Mouse (Mus musculus): ENCODE data around the gene Teddm2. TPM values are rescaled to one million over a fixed set of nuclear protein-coding genes. Genes with fewer than 3 reads are reported as not detected.

Teddm2 gene
- polyA plus RNA-seq, 1 experiment from 2014 or later = 1.1 TPM

DNA sequence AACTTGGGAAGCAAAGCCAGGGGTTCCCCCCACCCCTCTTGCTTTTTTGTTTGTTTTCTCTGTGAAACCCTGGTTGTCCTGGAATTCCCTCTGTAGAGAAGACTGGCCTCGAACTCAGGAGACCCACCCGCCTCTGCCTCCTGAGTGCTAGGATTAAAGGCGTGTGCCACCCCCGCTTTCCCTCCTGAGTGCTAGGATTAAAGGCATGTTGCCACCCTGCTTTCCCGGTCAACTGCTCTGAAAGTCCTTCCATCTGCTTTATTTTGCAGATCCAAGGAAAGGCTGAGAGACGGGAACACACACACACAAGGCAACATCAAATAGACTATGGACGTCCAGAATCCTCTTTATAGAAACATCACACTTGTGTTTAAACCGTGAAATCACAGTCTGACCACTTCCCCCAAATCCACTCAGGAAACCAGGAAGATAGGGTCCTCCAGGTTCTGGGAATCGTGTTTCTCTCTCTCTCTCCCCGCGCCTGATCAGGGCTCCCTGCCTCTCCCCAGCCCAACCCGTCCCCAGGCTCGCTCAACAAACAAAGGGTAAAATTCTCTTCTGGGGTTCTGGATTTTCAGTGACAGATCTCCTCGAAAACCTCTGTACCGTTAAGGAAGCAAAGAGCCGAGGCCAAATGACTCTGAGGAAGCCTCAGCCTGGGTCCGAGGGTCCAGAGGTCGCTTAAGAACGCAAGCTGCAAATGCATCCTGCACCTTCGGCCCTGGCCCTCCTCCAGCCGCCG is 868 bp downstream of the Teddm2 start:
- DNase-seq (ENCODE audit: low spot score) = no peak
- WGBS = 17% methylated on average over 22 of the region's 22 CpGs

DNA sequence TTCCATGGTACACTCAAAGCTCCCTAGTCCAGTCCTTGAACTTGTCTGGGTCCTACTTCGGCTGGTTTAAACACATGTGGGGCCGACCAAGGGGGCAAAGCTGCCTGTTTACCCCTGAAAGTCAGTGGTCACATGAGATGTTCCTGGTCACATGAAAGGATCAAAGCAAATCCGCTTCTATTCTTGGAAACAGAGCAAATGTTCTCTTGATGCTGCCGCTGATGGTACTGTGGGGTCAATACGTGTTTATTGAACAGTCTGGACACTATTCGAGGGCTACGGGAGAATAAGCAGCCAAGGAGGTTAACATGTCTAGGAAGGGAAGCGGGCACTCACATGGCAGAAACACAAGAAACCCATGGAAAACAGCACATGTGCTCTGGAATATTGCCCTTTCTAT is 2.8 kb downstream of the Teddm2 start:
- Histone ChIP-seq H3K4me2 (ENCODE audit: low read length) (no peak overlapping the region), H3K36me3 (ENCODE audit: control insufficient read depth, insufficient read depth, low read length) (no peaks in the 10 kb centered on the region), H3K9me3 (replicated peaks; ENCODE audit: control insufficient read depth, low read length) (no peaks in the 10 kb centered on the region), H3K27ac (ENCODE audit: low read depth, low read length) (no peak overlapping the region), H3K4me3 (ENCODE audit: low read depth, low read length) (no peak overlapping the region), H3K4me1 (ENCODE audit: control insufficient read depth, insufficient read depth, low read length) (peaks cover 8% of the 10 kb centered on the region; the same call in 1 of the 2 replicates), H3K27me3 (replicated peaks; ENCODE audit: control insufficient read depth, insufficient read depth, low read length) (no peaks in the 10 kb centered on the region), H3K9ac (ENCODE audit: low read length) (no peak overlapping the region)
- DNase-seq (ENCODE audit: low spot score) (no peak), ATAC-seq (no peak)
- WGBS = 88% methylated on average over 8 of the region's 8 CpGs

More for the DNA sequence above, 868 bp downstream of the Teddm2 start:
- Histone ChIP-seq H3K4me1 (ENCODE audit: control insufficient read depth, insufficient read depth, low read length) (peaks cover 17% of the 10 kb centered on the region), H3K9me3 (replicated peaks; ENCODE audit: control insufficient read depth, low read length) (no peaks in the 10 kb centered on the region), H3K9ac (ENCODE audit: low read length) (peak overlapping the region; percentile 92), H3K4me2 (ENCODE audit: low read length) (peak overlapping the region; percentile 59), H3K4me3 (ENCODE audit: low read depth, low read length) (peak overlapping the region; percentile 75), H3K27me3 (replicated peaks; ENCODE audit: control insufficient read depth, insufficient read depth, low read length) (no peaks in the 10 kb centered on the region), H3K27ac (ENCODE audit: low read depth, low read length) (peak overlapping the region; percentile 96), H3K36me3 (ENCODE audit: control insufficient read depth, insufficient read depth, low read length) (peaks cover 14% of the 10 kb centered on the region)
- ATAC-seq = peak; percentile 57

- no peak overlapping the region for H3K4me3 ChIP-seq (ENCODE audit: low read depth, low read length)
- DNase-seq (ENCODE audit: low spot score) (peak; percentile 90), ATAC-seq (peak; percentile 6; the same call in 1 of the 2 replicates)
- no peak overlapping the region for H3K27ac ChIP-seq (ENCODE audit: low read depth, low read length)
- 35% methylated on average over 5 of the region's 5 CpGs for WGBS
- H3K9ac ChIP-seq (ENCODE audit: low read length) = no peak overlapping the region
- H3K27me3 ChIP-seq (replicated peaks; ENCODE audit: control insufficient read depth, insufficient read depth, low read length) = no peaks in the 10 kb centered on the region
- H3K4me2 ChIP-seq (ENCODE audit: low read length) = no peak overlapping the region
- H3K9me3 ChIP-seq (replicated peaks; ENCODE audit: control insufficient read depth, low read length) = no peaks in the 10 kb centered on the region
- H3K4me1 ChIP-seq (ENCODE audit: control insufficient read depth, insufficient read depth, low read length) = no peaks in the 10 kb centered on the region
- no peaks in the 10 kb centered on the region for H3K36me3 ChIP-seq (ENCODE audit: control insufficient read depth, insufficient read depth, low read length)
Observed at GRCm38 (mm10) chr1:153894979-153895378, 5.0 kb downstream of the Teddm2 start.

- Histone ChIP-seq H3K4me3 (ENCODE audit: low read depth, low read length) (no peak overlapping the region), H3K9ac (ENCODE audit: low read length) (no peak overlapping the region), H3K4me1 (ENCODE audit: control insufficient read depth, insufficient read depth, low read length) (no peaks in the 10 kb centered on the region), H3K36me3 (ENCODE audit: control insufficient read depth, insufficient read depth, low read length) (no peaks in the 10 kb centered on the region), H3K27ac (ENCODE audit: low read depth, low read length) (no peak overlapping the region), H3K4me2 (ENCODE audit: low read length) (no peak overlapping the region), H3K27me3 (replicated peaks; ENCODE audit: control insufficient read depth, insufficient read depth, low read length) (no peaks in the 10 kb centered on the region), H3K9me3 (replicated peaks; ENCODE audit: control insufficient read depth, low read length) (no peaks in the 10 kb centered on the region)
- peak; percentile 43 for DNase-seq (ENCODE audit: low spot score)
- 60% methylated on average over 8 of the region's 8 CpGs for WGBS
- ATAC-seq = no peak
Observed at GRCm38 (mm10) chr1:153894201-153894893, 5.7 kb downstream of the Teddm2 start.

DNA sequence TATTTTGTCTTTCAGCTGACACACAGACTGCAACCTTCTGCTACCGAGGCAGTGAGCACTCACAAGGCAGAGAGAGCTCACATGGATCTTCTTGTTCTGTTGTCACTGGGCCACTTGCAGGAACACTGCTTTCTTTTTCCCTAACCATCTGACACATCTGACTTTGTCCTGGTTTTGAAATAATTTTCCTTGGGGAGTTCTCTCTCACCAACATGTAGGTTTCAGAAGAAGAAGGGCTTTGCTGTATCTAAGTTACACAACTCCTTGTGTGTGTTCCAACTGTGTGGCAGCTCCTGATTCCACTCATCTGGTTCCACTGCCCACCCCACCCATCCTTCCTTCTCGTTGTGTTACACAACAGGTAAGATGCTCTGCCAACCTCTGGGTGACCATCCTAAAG is 6.3 kb downstream of the Teddm2 start:
- H3K4me2 ChIP-seq (ENCODE audit: low read length) = no peak overlapping the region
- WGBS = 69% methylated on average over 2 of the region's 2 CpGs
- no peak overlapping the region for H3K27ac ChIP-seq (ENCODE audit: low read depth, low read length)
- H3K36me3 ChIP-seq (ENCODE audit: control insufficient read depth, insufficient read depth, low read length) = no peaks in the 10 kb centered on the region
- DNase-seq (ENCODE audit: low spot score) (no peak), ATAC-seq (no peak)
- H3K27me3 ChIP-seq (replicated peaks; ENCODE audit: control insufficient read depth, insufficient read depth, low read length) = no peaks in the 10 kb centered on the region
- no peak overlapping the region for H3K4me3 ChIP-seq (ENCODE audit: low read depth, low read length)
- H3K4me1 ChIP-seq (ENCODE audit: control insufficient read depth, insufficient read depth, low read length) = no peaks in the 10 kb centered on the region
- H3K9me3 ChIP-seq (replicated peaks; ENCODE audit: control insufficient read depth, low read length) = no peaks in the 10 kb centered on the region
- H3K9ac ChIP-seq (ENCODE audit: low read length) = no peak overlapping the region

- Histone ChIP-seq H3K36me3 (ENCODE audit: control insufficient read depth, insufficient read depth, low read length) (no peaks in the 10 kb centered on the region), H3K4me1 (ENCODE audit: control insufficient read depth, insufficient read depth, low read length) (no peaks in the 10 kb centered on the region), H3K9me3 (replicated peaks; ENCODE audit: control insufficient read depth, low read length) (no peaks in the 10 kb centered on the region), H3K27me3 (replicated peaks; ENCODE audit: control insufficient read depth, insufficient read depth, low read length) (no peaks in the 10 kb centered on the region), H3K9ac (ENCODE audit: low read length) (no peak within 1 kb of the TSS), H3K4me3 (ENCODE audit: low read depth, low read length) (no peak within 1 kb of the TSS), H3K4me2 (ENCODE audit: low read length) (no peak within 1 kb of the TSS), H3K27ac (ENCODE audit: low read depth, low read length) (no peak within 1 kb of the TSS)
- ATAC-seq (no peak), DNase-seq (ENCODE audit: low spot score) (no peak)
- 71% methylated on average over 4 of the region's 4 CpGs for WGBS
Observed at GRCm38 (mm10) chr1:153891442-153891841, 8.6 kb downstream of the Teddm2 start, which contains the start of gene Teddm1a. TSS of gene Teddm1a (plus strand) at chr1:153891742.

DNA sequence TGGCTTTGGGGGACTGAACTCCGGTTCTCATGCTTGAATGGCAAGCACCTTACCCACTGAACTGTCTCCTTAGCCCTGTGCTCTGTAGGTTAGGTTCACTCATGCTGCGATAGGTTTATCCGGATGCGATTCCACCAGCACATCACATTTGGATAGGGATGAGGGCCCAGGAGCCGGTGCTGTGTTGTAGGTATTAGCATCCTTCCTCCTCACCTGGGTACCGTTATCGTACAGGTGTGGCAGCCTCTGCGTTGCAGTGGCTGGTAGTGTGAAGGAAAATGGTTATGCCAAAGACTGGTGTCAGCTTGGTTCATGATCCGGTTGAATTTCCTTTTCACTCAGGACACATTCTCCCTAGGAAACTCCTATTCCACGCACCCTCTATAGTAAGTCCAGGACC is 9.9 kb downstream of the Teddm2 start:
- ATAC-seq = no peak
- Histone ChIP-seq H3K36me3 (ENCODE audit: control insufficient read depth, insufficient read depth, low read length) (no peaks in the 10 kb centered on the region), H3K4me2 (ENCODE audit: low read length) (no peak overlapping the region), H3K4me3 (ENCODE audit: low read depth, low read length) (no peak overlapping the region), H3K9ac (ENCODE audit: low read length) (no peak overlapping the region), H3K27me3 (replicated peaks; ENCODE audit: control insufficient read depth, insufficient read depth, low read length) (no peaks in the 10 kb centered on the region), H3K27ac (ENCODE audit: low read depth, low read length) (no peak overlapping the region), H3K4me1 (ENCODE audit: control insufficient read depth, insufficient read depth, low read length) (no peaks in the 10 kb centered on the region), H3K9me3 (replicated peaks; ENCODE audit: control insufficient read depth, low read length) (no peaks in the 10 kb centered on the region)
- DNase-seq (ENCODE audit: low spot score) = no peak
- 96% methylated on average over 10 of the region's 10 CpGs for WGBS

DNA sequence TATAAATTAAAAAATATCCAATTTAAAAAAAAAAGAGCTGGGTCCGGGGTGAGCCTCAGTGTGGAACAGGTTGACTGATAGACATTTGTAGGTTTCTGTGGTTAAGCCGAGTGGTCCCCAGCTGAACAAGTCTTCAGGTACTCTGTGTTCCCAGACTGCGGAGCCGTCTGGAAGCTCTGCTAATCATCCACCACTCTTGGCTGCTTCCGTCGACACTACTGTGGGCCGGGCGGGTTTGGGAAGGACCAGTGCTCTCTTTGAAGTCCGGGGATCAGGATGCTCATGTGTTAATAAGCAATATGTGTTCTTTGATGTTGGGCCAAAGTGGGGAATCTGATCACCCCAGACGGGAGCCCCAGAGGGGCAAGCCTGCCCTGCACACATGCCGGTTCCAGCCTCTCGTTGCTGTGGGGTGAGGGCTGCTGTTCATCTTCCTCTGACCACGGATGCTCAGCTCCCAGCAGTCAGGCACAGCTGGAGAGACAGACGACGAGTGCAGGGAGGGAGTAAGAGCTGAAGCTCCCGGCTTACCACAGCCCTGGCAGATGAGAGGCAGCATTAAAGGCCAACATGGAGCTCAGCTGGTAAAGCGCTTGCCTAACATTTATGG is 13.9 kb downstream of the Teddm2 start:
- H3K27ac ChIP-seq (ENCODE audit: low read depth, low read length) = no peak overlapping the region
- 41% methylated on average over 17 of the region's 17 CpGs for WGBS
- H3K4me2 ChIP-seq (ENCODE audit: low read length) = no peak overlapping the region
- no peak overlapping the region for H3K9ac ChIP-seq (ENCODE audit: low read length)
- no peaks in the 10 kb centered on the region for H3K4me1 ChIP-seq (ENCODE audit: control insufficient read depth, insufficient read depth, low read length)
- no peaks in the 10 kb centered on the region for H3K36me3 ChIP-seq (ENCODE audit: control insufficient read depth, insufficient read depth, low read length)
- ATAC-seq (peak; percentile 20; the same call in 1 of the 2 replicates), DNase-seq (ENCODE audit: low spot score) (peak; percentile 27)
- no peaks in the 10 kb centered on the region for H3K9me3 ChIP-seq (replicated peaks; ENCODE audit: control insufficient read depth, low read length)
- no peaks in the 10 kb centered on the region for H3K27me3 ChIP-seq (replicated peaks; ENCODE audit: control insufficient read depth, insufficient read depth, low read length)
- H3K4me3 ChIP-seq (ENCODE audit: low read depth, low read length) = no peak overlapping the region
